Mouse (Mus musculus) liver, adult 2 months (tissue): ENCODE measurements around the gene Phldb2. TPM values are rescaled to one million over a fixed set of nuclear protein-coding genes. Genes with fewer than 3 reads are reported as not detected.

Experiments used
- DNase-seq: peaks from one replicate; pipeline ENCODE4 v3.0.0-alpha.2; 2011; ENCODE audit warnings: low read depth, low spot score; ENCODE audit errors: extremely low read depth
- H3K27ac ChIP-seq: fragments of 200-500 bp; replicated peaks from 2 replicates; pipeline ENCODE4 v1.5.1; 2012; ENCODE audit warnings: low read depth, mild to moderate bottlenecking, control low read depth, inconsistent platforms, low read length; ENCODE audit not compliant: insufficient read depth
- H3K27me3 ChIP-seq: fragments of 200-500 bp; 2 replicates; pipeline ENCODE4 v1.6.1; 2012; ENCODE audit warnings: mild to moderate bottlenecking, moderate library complexity, low read length, inconsistent platforms; ENCODE audit not compliant: control insufficient read depth, insufficient read depth
- H3K36me3 ChIP-seq: fragments of 200-500 bp; 2 replicates; pipeline ENCODE4 v1.6.1; 2012; ENCODE audit warnings: low read length, inconsistent platforms; ENCODE audit not compliant: control insufficient read depth, insufficient read depth
- H3K4me1 ChIP-seq: fragments of 200-500 bp; 2 replicates; pipeline ENCODE4 v1.6.1; 2011; ENCODE audit warnings: low read length; ENCODE audit not compliant: control insufficient read depth, insufficient read depth
- H3K4me3 ChIP-seq: fragments of 200-500 bp; 2 replicates; pipeline ENCODE4 v1.5.1; 2011; ENCODE audit warnings: low read depth, mild to moderate bottlenecking, control low read depth, low read length, moderate library complexity; ENCODE audit not compliant: insufficient read depth
- H3K79me2 ChIP-seq: fragments of 200-500 bp; 2 replicates; pipeline ENCODE4 v1.6.1; 2012; ENCODE audit warnings: inconsistent platforms, mild to moderate bottlenecking, low read length, moderate library complexity; ENCODE audit not compliant: control insufficient read depth, insufficient read depth
- H3K9ac ChIP-seq: fragments of 200-500 bp; 2 replicates; pipeline ENCODE4 v1.6.1; 2012; ENCODE audit warnings: low read depth, mild to moderate bottlenecking, control low read depth, inconsistent platforms, low read length
- CTCF ChIP-seq: fragments of 200-500 bp; IDR thresholded peaks from 2 replicates; pipeline ENCODE4 v1.5.1; 2011; ENCODE audit warnings: low read depth, low read length, control low read depth
- POLR2A ChIP-seq: fragments of 200-500 bp; IDR thresholded peaks from 2 replicates; pipeline ENCODE4 v1.6.1; 2011; ENCODE audit warnings: low read length, control low read depth; ENCODE audit not compliant: insufficient read depth; ENCODE audit errors: extremely low read depth
- WGBS: fragments of 180-500 bp; shearing (Covaris S2); methylation state at CpG from one replicate; pipeline ENCODE4 v1.1.7; 2018; 5-methylcytosine and 5-hydroxymethylcytosine counted together
- polyA plus RNA-seq: library from polyadenylated mRNA; depleted of rRNA; stranded (reverse); fragments of >200 nt; gene quantifications from 2 replicates; pipeline ENCODE4 v1.2.3, GENCODE M21; 2012
- total RNA-seq: library from RNA; depleted of rRNA; stranded (reverse); fragments of >200 nt; gene quantifications from 2 replicates; pipeline ENCODE4 v1.2.3, GENCODE M21; 2014

Gene Phldb2
- total and polyA plus RNA-seq, 2 experiments, result 19.1 to 58.3 TPM

- Histone ChIP-seq H3K4me3 (no peak overlapping the region), H3K9ac (no peak overlapping the region), H3K27me3 (no peaks in the 10 kb centered on the region), H3K79me2 (no peaks in the 10 kb centered on the region), H3K36me3 (peaks cover 2% of the 10 kb centered on the region; the same call in 1 of the 2 replicates), H3K4me1 (peaks cover 8% of the 10 kb centered on the region), H3K27ac (no peak overlapping the region)
- 98% methylated on average over 3 of the region's 3 CpGs for WGBS
- no peak for DNase-seq
- TF ChIP-seq CTCF, result no peak
- no peak for TF ChIP-seq POLR2A
Observed at GRCm38 (mm10) chr16:45898459-45898858, 54.9 kb downstream of the Phldb2 start.

GRCm38 (mm10) chr16:45896587-45896986 is 56.8 kb downstream of the Phldb2 start:
- Histone ChIP-seq H3K4me1 (peaks cover 12% of the 10 kb centered on the region), H3K4me3 (no peak overlapping the region), H3K9ac (no peak overlapping the region), H3K27me3 (no peaks in the 10 kb centered on the region), H3K36me3 (peaks cover 2% of the 10 kb centered on the region; the same call in 1 of the 2 replicates), H3K27ac (no peak overlapping the region), H3K79me2 (no peaks in the 10 kb centered on the region)
- WGBS, result 91% methylated on average over 2 of the region's 2 CpGs
- DNase-seq, result no peak
- no peak for TF ChIP-seq POLR2A
- no peak for TF ChIP-seq CTCF

GRCm38 (mm10) chr16:45894998-45895397 is 58.4 kb downstream of the Phldb2 start:
- H3K4me1 ChIP-seq, result peaks cover 15% of the 10 kb centered on the region
- WGBS, result 85% methylated on average over 5 of the region's 5 CpGs
- no peaks in the 10 kb centered on the region; the same call in 1 of the 2 replicates for H3K36me3 ChIP-seq
- 0 out of 2 replicates have a peak, but pooled peaks cover 2% of the 10 kb centered on the region for H3K79me2 ChIP-seq
- H3K4me3 ChIP-seq, result no peak overlapping the region
- TF ChIP-seq POLR2A (no peak), CTCF (no peak)
- H3K9ac ChIP-seq, result no peak overlapping the region
- no peak overlapping the region for H3K27ac ChIP-seq
- DNase-seq, result no peak
- no peaks in the 10 kb centered on the region for H3K27me3 ChIP-seq

- no peak for TF ChIP-seq CTCF
- no peak for TF ChIP-seq POLR2A
- Histone ChIP-seq H3K9ac (no peak overlapping the region), H3K27me3 (no peaks in the 10 kb centered on the region), H3K36me3 (no peaks in the 10 kb centered on the region), H3K27ac (peak overlapping the region; percentile 71), H3K79me2 (0 out of 2 replicates have a peak, but pooled peaks cover 2% of the 10 kb centered on the region), H3K4me3 (no peak overlapping the region), H3K4me1 (peaks cover 15% of the 10 kb centered on the region)
- WGBS, result 22% methylated on average over 2 of the region's 2 CpGs
- DNase-seq, result peak; percentile 95
Observed at GRCm38 (mm10) chr16:45893796-45894195, 59.6 kb downstream of the Phldb2 start.

GRCm38 (mm10) chr16:45892928-45893327 is 60.5 kb downstream of the Phldb2 start:
- WGBS, result 30% methylated on average over 1 of the region's 1 CpGs
- H3K9ac ChIP-seq, result no peak overlapping the region
- H3K27ac ChIP-seq, result no peak overlapping the region
- no peak for DNase-seq
- no peak overlapping the region for H3K4me3 ChIP-seq
- H3K79me2 ChIP-seq, result 0 out of 2 replicates have a peak, but pooled peaks cover 2% of the 10 kb centered on the region
- H3K36me3 ChIP-seq, result no peaks in the 10 kb centered on the region
- no peaks in the 10 kb centered on the region for H3K27me3 ChIP-seq
- TF ChIP-seq CTCF, result no peak
- no peak for TF ChIP-seq POLR2A
- H3K4me1 ChIP-seq, result peaks cover 15% of the 10 kb centered on the region

GRCm38 (mm10) chr16:45890471-45891200 is 62.8 kb downstream of the Phldb2 start:
- Histone ChIP-seq H3K27ac (no peak overlapping the region), H3K79me2 (0 out of 2 replicates have a peak, but pooled peaks cover 2% of the 10 kb centered on the region), H3K4me3 (no peak overlapping the region), H3K36me3 (no peaks in the 10 kb centered on the region), H3K9ac (no peak overlapping the region), H3K27me3 (no peaks in the 10 kb centered on the region), H3K4me1 (peaks cover 15% of the 10 kb centered on the region)
- no peak for DNase-seq
- WGBS, result 68% methylated on average over 4 of the region's 4 CpGs
- no peak for TF ChIP-seq CTCF
- TF ChIP-seq POLR2A, result no peak
